Mouse (Mus musculus) E14TG2a.4 (cell line): ENCODE measurements around the gene Tssk2.

Experiments
- CTCF ChIP-seq: conservative IDR thresholded peaks from 2 replicates; pipeline ENCODE4 v1.5.1; 2014; ENCODE audit warnings: low read length
- NANOG ChIP-seq: IDR thresholded peaks from 2 replicates; pipeline ENCODE4 v1.6.1; 2014; ENCODE audit warnings: borderline replicate concordance, low read length, mixed read lengths
- POU5F1 ChIP-seq: IDR thresholded peaks from 2 replicates; pipeline ENCODE4 v1.6.1; 2014; ENCODE audit warnings: low read length, borderline replicate concordance

- TF ChIP-seq CTCF: no peak
- no peak for TF ChIP-seq POU5F1
- TF ChIP-seq NANOG: no peak
These were observed 47.1 kb upstream of the Tssk2 start for GRCm38 (mm10) chr16:17851331-17851730.
